Mouse (Mus musculus) heart, embryonic 14.5 days (tissue): ENCODE measurements around the gene Crhr1. TPM values are rescaled to one million over a fixed set of nuclear protein-coding genes. Genes with fewer than 3 reads are reported as not detected.

Experiments
- ATAC-seq: fragments of 200-750 bp; cut with Nextera tagmentation; 2 replicates; pipeline ENCODE4 v1.8.0; 2017; ENCODE audit warnings: low read depth, moderate TSS enrichment; ENCODE audit not compliant: insufficient number of reproducible peaks, insufficient read depth, low FRiP score
- H3K27ac ChIP-seq, 2 experiments: fragments of 200-500 bp in 1 of 2; fragments of 300-500 bp in 1 of 2; sonication (generic) in 1 of 2; replicated peaks in 1 of 2; 2 replicates each; pipeline ENCODE4 v1.5.1; 2012 to 2014; ENCODE audit warnings: low read depth in 2 of 2, low read length in 2 of 2, control low read depth in 1 of 2, mild to moderate bottlenecking in 1 of 2, mixed read lengths in 1 of 2; ENCODE audit not compliant: control insufficient read depth in 1 of 2, insufficient read depth in 1 of 2
- H3K27me3 ChIP-seq: fragments of 300-500 bp; sonication (generic); 2 replicates; pipeline ENCODE4 v1.6.1; 2014; ENCODE audit warnings: mild to moderate bottlenecking, low read length, control low read depth; ENCODE audit not compliant: control insufficient read depth, insufficient read depth
- H3K36me3 ChIP-seq: fragments of 300-500 bp; sonication (generic); 2 replicates; pipeline ENCODE4 v1.6.1; 2014; ENCODE audit warnings: mild to moderate bottlenecking, control low read depth, low read length, mixed read lengths; ENCODE audit not compliant: control insufficient read depth, insufficient read depth
- H3K4me1 ChIP-seq, 2 experiments: fragments of 200-500 bp in 1 of 2; fragments of 300-500 bp in 1 of 2; sonication (generic) in 1 of 2; 2 replicates each; pipeline ENCODE4 v1.6.1; 2012 to 2014; ENCODE audit warnings: low read length in 2 of 2, control low read depth in 1 of 2, mixed read lengths in 1 of 2; ENCODE audit not compliant: control insufficient read depth in 2 of 2, insufficient read depth in 2 of 2
- H3K4me2 ChIP-seq: fragments of 300-500 bp; sonication (generic); 2 replicates; pipeline ENCODE4 v1.6.1; 2014; ENCODE audit warnings: mild to moderate bottlenecking, low read length
- H3K4me3 ChIP-seq, 2 experiments: fragments of 200-500 bp in 1 of 2; fragments of 300-500 bp in 1 of 2; sonication (generic) in 1 of 2; 2 replicates each; pipeline ENCODE4 v1.5.1; 2012 to 2014; ENCODE audit warnings: low read length in 2 of 2, mild to moderate bottlenecking in 2 of 2, control low read depth in 1 of 2, low read depth in 1 of 2, moderate library complexity in 1 of 2; ENCODE audit not compliant: control insufficient read depth in 1 of 2, insufficient read depth in 1 of 2
- H3K9ac ChIP-seq: fragments of 300-500 bp; sonication (generic); 2 replicates; pipeline ENCODE4 v1.6.1; 2014; ENCODE audit warnings: mild to moderate bottlenecking, low read length
- H3K9me3 ChIP-seq: fragments of 300-500 bp; sonication (generic); 2 replicates; pipeline ENCODE4 v1.6.1; 2016; ENCODE audit warnings: low read length, control low read depth; ENCODE audit not compliant: control insufficient read depth
- WGBS: fragments of 180-500 bp; shearing (Covaris S2); extraction: QIAGEN DNeasy Blood & Tissue Kit; methylation state at CpG from one replicate; pipeline ENCODE4 v1.1.7; 2014; 5-methylcytosine and 5-hydroxymethylcytosine counted together
- polyA plus RNA-seq: library from polyadenylated mRNA; unstranded; fragments of >200 nt; fragmentation: Nextera tagmentation; extraction: Ambion mirVana; gene quantifications from 2 replicates; pipeline ENCODE4 v1.2.1, GENCODE M21; 2014

Gene Crhr1
- polyA plus RNA-seq, 1 experiment from 2014 or later = not detected

DNA sequence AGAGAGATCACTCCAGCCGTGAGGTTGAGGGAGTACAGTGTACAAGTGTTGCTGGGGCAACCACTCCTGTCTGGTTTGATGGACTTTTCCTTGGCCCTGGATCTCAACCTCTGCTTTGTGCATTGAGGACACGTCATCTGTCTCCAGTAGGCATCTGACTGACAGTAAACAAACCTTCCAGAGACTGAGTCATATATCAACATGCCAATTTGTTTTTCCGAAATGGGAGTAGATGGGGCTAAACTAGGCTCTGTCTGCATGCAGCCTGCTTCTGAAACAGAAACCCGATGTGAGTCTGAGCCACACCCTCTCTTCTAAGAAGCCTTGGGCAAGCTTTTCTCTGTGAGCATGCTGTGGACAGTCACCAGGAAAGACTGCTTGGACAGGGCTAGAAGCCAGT lies 14.3 kb upstream of the Crhr1 start:
- WGBS = 56% methylated on average over 4 of the region's 4 CpGs
- no peaks in the 10 kb centered on the region for H3K4me1 ChIP-seq
- ATAC-seq = no peak
- no peaks in the 10 kb centered on the region for H3K9me3 ChIP-seq
- H3K27ac ChIP-seq = no peak overlapping the region
- no peaks in the 10 kb centered on the region for H3K36me3 ChIP-seq
- no peak overlapping the region for H3K4me3 ChIP-seq
- H3K4me2 ChIP-seq = no peak overlapping the region
- no peaks in the 10 kb centered on the region for H3K27me3 ChIP-seq
- no peak overlapping the region for H3K9ac ChIP-seq

DNA sequence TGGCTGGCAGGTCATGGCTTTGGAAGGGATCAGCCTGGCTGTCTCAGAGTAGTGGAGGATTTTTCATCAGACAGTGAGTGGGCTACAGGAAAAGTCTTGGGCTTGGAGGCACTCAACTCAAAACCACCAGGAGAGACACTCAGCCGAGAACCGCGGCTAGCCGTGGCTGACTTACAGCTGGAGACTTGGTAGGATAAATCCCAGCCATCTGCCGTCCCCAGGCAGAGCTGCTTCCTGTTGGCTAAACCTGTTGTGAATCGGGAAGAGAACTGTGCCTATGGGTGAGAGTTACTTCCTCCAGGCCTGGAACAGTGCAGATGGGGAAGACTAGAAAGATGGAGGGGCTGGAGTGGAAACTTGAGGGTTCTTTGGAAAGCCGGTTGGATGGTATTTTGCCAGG lies 9.7 kb upstream of the Crhr1 start:
- no peak overlapping the region for H3K27ac ChIP-seq
- H3K27me3 ChIP-seq = 0 out of 2 replicates have a peak, but pooled peaks cover 3% of the 10 kb centered on the region
- no peak overlapping the region for H3K4me2 ChIP-seq
- H3K4me1 ChIP-seq = no peaks in the 10 kb centered on the region
- H3K4me3 ChIP-seq = no peak overlapping the region
- WGBS = 64% methylated on average over 7 of the region's 7 CpGs
- no peaks in the 10 kb centered on the region for H3K9me3 ChIP-seq
- no peak overlapping the region for H3K9ac ChIP-seq
- no peaks in the 10 kb centered on the region for H3K36me3 ChIP-seq
- no peak for ATAC-seq

DNA sequence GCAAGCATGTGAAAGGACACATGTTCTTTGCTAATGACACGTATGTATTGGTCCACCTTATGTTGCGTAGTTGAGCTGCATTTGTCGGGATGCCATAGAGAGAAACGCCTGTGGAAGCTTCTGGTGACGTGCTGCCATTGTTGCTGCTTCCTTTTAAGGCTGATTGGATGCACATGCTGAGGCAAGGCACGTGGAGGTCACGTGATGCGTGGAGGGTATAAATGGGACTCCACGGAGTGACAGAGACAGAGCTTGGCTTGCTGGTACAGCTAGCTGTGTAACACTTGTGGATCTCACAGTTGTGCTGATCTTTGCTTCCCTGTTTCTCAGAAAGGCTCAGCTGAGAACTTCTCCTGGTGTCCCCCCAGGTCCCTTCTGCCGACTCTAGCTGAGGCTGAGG lies 9.2 kb upstream of the Crhr1 start:
- no peaks in the 10 kb centered on the region for H3K9me3 ChIP-seq
- no peak overlapping the region for H3K4me3 ChIP-seq
- no peaks in the 10 kb centered on the region for H3K36me3 ChIP-seq
- WGBS = 80% methylated on average over 10 of the region's 10 CpGs
- no peak overlapping the region for H3K9ac ChIP-seq
- no peak for ATAC-seq
- H3K4me2 ChIP-seq = no peak overlapping the region
- no peak overlapping the region for H3K27ac ChIP-seq
- no peaks in the 10 kb centered on the region for H3K4me1 ChIP-seq
- peaks cover 6% of the 10 kb centered on the region; the same call in 1 of the 2 replicates for H3K27me3 ChIP-seq

DNA sequence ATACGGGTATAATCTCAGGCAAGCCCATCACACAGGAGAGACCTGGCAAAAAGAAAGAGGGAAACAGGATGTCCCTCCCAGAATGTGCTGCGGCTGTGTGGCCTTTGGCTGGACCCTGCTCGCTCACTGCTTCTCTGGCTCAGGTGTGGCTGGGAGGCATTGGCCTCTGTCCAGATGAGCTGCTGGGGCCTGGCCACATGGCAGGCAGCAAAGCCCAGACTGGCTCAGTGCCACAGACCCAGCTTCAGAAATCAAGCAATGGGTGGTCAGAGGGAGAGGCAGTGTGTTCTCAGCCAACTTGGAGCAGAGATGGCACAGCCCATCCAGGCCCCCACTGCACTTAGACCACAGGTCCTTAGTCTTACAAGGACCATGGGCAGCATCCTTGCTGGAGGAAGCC lies 8.1 kb upstream of the Crhr1 start:
- Histone ChIP-seq H3K36me3 (no peaks in the 10 kb centered on the region), H3K27me3 (peaks cover 12% of the 10 kb centered on the region), H3K4me3 (no peak overlapping the region), H3K9me3 (no peaks in the 10 kb centered on the region), H3K27ac (no peak overlapping the region), H3K4me2 (no peak overlapping the region), H3K4me1 (no peaks in the 10 kb centered on the region), H3K9ac (no peak overlapping the region)
- WGBS = 72% methylated on average over 3 of the region's 3 CpGs
- ATAC-seq = no peak

DNA sequence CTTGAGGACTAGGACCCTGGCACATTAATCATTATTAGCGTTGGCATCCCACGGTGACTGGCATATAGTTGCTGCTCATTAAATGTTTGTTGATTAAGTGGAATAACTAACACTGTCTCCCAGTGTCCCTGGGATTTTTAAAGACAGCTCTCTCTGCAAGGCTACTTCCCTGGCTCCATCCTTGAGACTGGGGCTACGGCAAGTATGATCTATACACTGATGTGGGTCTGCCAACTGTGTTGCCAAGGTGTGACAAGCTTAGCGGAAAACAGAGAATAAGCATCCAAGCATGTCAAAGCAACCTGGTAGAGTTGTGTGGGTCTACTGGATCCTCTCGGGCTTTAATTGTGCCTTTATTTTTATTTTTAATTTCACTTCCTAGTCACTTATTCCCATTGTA lies 3.2 kb upstream of the Crhr1 start:
- WGBS = 80% methylated on average over 5 of the region's 5 CpGs
- no peak overlapping the region for H3K9ac ChIP-seq
- ATAC-seq = no peak
- H3K4me1 ChIP-seq = peaks cover 4 to 19% of the 10 kb centered on the region in 2 experiments; a peak in 3 of 4 replicates
- H3K4me3 ChIP-seq = no peak overlapping the region
- peaks cover 61% of the 10 kb centered on the region for H3K27me3 ChIP-seq
- H3K4me2 ChIP-seq = no peak overlapping the region
- no peaks in the 10 kb centered on the region for H3K36me3 ChIP-seq
- H3K27ac ChIP-seq = no peak overlapping the region
- no peaks in the 10 kb centered on the region for H3K9me3 ChIP-seq

DNA sequence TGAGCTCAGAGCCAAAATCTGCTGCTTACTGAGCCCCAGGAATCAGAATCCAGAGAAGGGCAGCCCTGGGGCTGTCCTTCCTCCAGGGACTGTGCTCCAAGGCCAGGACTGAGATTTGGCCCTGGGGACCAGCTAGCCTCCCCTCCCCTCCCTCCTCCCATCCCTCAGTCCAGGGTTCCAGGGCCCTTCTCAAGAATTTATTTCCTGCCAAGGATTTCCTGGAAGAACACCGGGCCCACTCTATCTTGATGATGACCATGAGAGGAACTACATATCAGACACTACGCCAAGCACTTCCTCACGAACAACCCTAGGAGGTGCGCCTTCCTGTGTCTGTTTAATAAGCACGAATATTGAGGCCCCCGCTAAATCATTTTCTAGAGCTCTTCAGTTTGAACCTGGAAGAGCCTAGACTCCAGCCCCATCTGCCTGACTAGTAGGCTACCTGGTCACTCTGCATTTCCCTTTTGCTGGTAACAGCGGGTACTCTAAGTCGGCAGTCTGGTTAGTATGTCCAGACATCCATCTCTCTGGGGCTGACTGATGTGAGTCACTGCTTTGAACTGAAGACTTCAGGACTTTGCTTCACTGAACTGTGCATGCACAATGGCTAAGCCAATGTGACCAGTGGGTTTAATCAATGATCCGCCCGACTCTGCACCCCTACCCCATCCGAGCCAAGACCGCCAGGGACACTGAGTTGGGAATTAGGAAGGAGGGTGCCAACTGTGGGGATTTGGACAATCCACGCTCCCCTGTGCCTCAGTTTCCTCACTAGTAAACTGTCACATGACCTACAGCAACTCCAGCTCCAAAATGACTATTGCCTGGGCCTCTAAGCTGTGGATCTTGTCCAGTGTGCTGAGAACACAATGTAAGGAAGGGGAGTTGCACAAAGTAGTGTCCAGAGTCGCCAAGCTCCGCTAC lies 1.7 kb upstream of the Crhr1 start:
- H3K36me3 ChIP-seq = no peaks in the 10 kb centered on the region
- peaks cover 76% of the 10 kb centered on the region for H3K27me3 ChIP-seq
- ATAC-seq = no peak
- no peak overlapping the region for H3K27ac ChIP-seq
- H3K4me2 ChIP-seq = no peak overlapping the region
- H3K9ac ChIP-seq = no peak overlapping the region
- no peaks in the 10 kb centered on the region for H3K9me3 ChIP-seq
- H3K4me1 ChIP-seq = peaks cover 4 to 19% of the 10 kb centered on the region in 2 experiments; a peak in 3 of 4 replicates
- 71% methylated on average over 15 of the region's 15 CpGs for WGBS
- no peak overlapping the region for H3K4me3 ChIP-seq

DNA sequence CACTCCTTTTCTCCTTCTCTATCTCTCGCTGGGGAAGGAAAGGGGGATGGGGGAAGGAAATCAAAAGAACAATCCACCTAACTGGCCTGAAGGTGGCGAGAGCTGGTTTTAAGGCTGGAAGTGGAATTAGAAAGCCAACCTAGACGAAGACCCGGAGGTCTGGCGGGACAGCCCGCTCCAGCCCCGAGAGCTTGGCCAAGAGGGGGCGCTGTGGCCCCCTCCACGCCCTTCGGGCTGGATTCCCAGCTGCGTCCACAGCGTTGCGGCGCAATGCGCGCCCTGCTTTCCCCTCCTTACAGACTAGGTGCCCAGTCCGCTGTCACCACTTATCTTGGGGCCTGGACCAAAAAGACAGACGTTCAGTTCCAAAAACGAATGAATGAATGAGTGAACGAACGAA lies 899 bp upstream of the Crhr1 start:
- no peak for ATAC-seq
- Histone ChIP-seq H3K4me2 (peak overlapping the region; percentile 77), H3K27ac (no peak overlapping the region), H3K9ac (no peak overlapping the region), H3K36me3 (no peaks in the 10 kb centered on the region), H3K4me1 (peaks cover 4 to 19% of the 10 kb centered on the region in 2 experiments; a peak in 3 of 4 replicates), H3K27me3 (peaks cover 80% of the 10 kb centered on the region), H3K9me3 (no peaks in the 10 kb centered on the region), H3K4me3 (peak overlapping the region in 1 of 2 experiments; percentile 45; a peak in 2 of 4 replicates)
- 1% methylated on average over 21 of the region's 21 CpGs for WGBS
